Mouse (Mus musculus) kidney, adult 9 months (tissue): Measurements from ENCODE around the gene Kcnt1.

Experiments
- DNase-seq: peaks from one replicate; pipeline ENCODE4 v3.0.0; 2022

Gene Kcnt1

GRCm38 (mm10) chr2:25879061-25879460 lies 15.5 kb downstream of the Kcnt1 start:
- no peak for DNase-seq

GRCm38 (mm10) chr2:25882276-25882675 lies 18.7 kb downstream of the Kcnt1 start:
- peak; percentile 6 for DNase-seq

- no peak for DNase-seq
Observed at GRCm38 (mm10) chr2:25884756-25885155, 21.2 kb downstream of the Kcnt1 start.

- no peak for DNase-seq
Observed at GRCm38 (mm10) chr2:25887226-25887625, 23.7 kb downstream of the Kcnt1 start.

- DNase-seq, result no peak
Observed at GRCm38 (mm10) chr2:25888144-25888543, 24.6 kb downstream of the Kcnt1 start.

- DNase-seq, result no peak
Observed at GRCm38 (mm10) chr2:25892440-25892839, 28.9 kb downstream of the Kcnt1 start.

- no peak for DNase-seq
Observed at GRCm38 (mm10) chr2:25898970-25899369, 35.4 kb downstream of the Kcnt1 start.

GRCm38 (mm10) chr2:25909872-25910271 lies 46.3 kb downstream of the Kcnt1 start:
- no peak for DNase-seq

GRCm38 (mm10) chr2:25913247-25913646 lies 49.7 kb downstream of the Kcnt1 start:
- DNase-seq, result peak; percentile 10

GRCm38 (mm10) chr2:25914201-25914600 lies 50.7 kb downstream of the Kcnt1 start:
- no peak for DNase-seq

- no peak for DNase-seq
Observed at GRCm38 (mm10) chr2:25914821-25915220, 51.3 kb downstream of the Kcnt1 start.

- no peak for DNase-seq
Observed at GRCm38 (mm10) chr2:25918408-25918807, 54.9 kb downstream of the Kcnt1 start.

GRCm38 (mm10) chr2:25919972-25920371 lies 56.4 kb downstream of the Kcnt1 start:
- DNase-seq, result no peak

GRCm38 (mm10) chr2:25923799-25924198 lies 60.3 kb downstream of the Kcnt1 start:
- no peak for DNase-seq

GRCm38 (mm10) chr2:25924934-25925333 lies 61.4 kb downstream of the Kcnt1 start:
- no peak for DNase-seq

GRCm38 (mm10) chr2:25927821-25928220 lies 64.3 kb downstream of the Kcnt1 start:
- no peak for DNase-seq

GRCm38 (mm10) chr2:25931249-25931859 lies 67.8 kb downstream of the Kcnt1 start:
- peak; percentile 27 for DNase-seq

GRCm38 (mm10) chr2:25940503-25940902 lies 77.0 kb downstream of the Kcnt1 start:
- DNase-seq, result no peak

GRCm38 (mm10) chr2:25943822-25944221 lies 80.3 kb downstream of the Kcnt1 start:
- no peak for DNase-seq

- peak; percentile 27 for DNase-seq
Observed at GRCm38 (mm10) chr2:25947950-25948349, 84.4 kb downstream of the Kcnt1 start.

GRCm38 (mm10) chr2:25949291-25949690 lies 85.8 kb downstream of the Kcnt1 start:
- no peak for DNase-seq
